Mouse (Mus musculus) lung, postnatal 0 days (tissue): Measurements from ENCODE around the gene Aff3. TPM values are rescaled to one million over a fixed set of nuclear protein-coding genes. Genes with fewer than 3 reads are reported as not detected.

Experiments
- ATAC-seq: fragments of 200-750 bp; cut with Nextera tagmentation; 2 replicates; pipeline ENCODE4 v1.8.0; 2017; ENCODE audit warnings: moderate library complexity
- DNase-seq: peaks from one replicate; pipeline ENCODE4 v3.0.0-alpha.2; 2016; ENCODE audit warnings: low spot score
- H3K27ac ChIP-seq: fragments of 300-500 bp; sonication (generic); 2 replicates; pipeline ENCODE4 v1.5.1; 2014; ENCODE audit warnings: antibody characterized with exemption, mild to moderate bottlenecking, low read length, mixed read lengths
- H3K27me3 ChIP-seq: fragments of 300-500 bp; sonication (generic); replicated peaks from 2 replicates; pipeline ENCODE4 v1.6.1; 2014; ENCODE audit warnings: low read length, mixed read lengths; ENCODE audit not compliant: insufficient read depth
- H3K36me3 ChIP-seq: fragments of 300-500 bp; sonication (generic); 2 replicates; pipeline ENCODE4 v1.6.1; 2014; ENCODE audit warnings: low read length, mixed read lengths; ENCODE audit not compliant: insufficient read depth
- H3K4me1 ChIP-seq: fragments of 300-500 bp; sonication (generic); 2 replicates; pipeline ENCODE4 v1.6.1; 2014; ENCODE audit warnings: antibody characterized with exemption, low read depth, low read length, mixed read lengths; ENCODE audit not compliant: insufficient read depth
- H3K4me2 ChIP-seq: fragments of 300-500 bp; sonication (generic); replicated peaks from 2 replicates; pipeline ENCODE4 v1.6.1; 2014; ENCODE audit warnings: low read depth, mild to moderate bottlenecking, low read length, moderate library complexity, mixed read lengths
- H3K4me3 ChIP-seq: fragments of 300-500 bp; sonication (generic); 2 replicates; pipeline ENCODE4 v1.5.1; 2014; ENCODE audit warnings: low read depth, low read length
- H3K9ac ChIP-seq: fragments of 300-500 bp; sonication (generic); replicated peaks from 2 replicates; pipeline ENCODE4 v1.6.1; 2014; ENCODE audit warnings: low read depth, mild to moderate bottlenecking
- H3K9me3 ChIP-seq: fragments of 300-500 bp; sonication (generic); 2 replicates; pipeline ENCODE4 v1.6.1; 2016; ENCODE audit warnings: low read length, mixed read lengths
- CTCF ChIP-seq: IDR thresholded peaks from 2 replicates; pipeline ENCODE4 v1.5.1; 2016; ENCODE audit warnings: antibody characterized with exemption, mild to moderate bottlenecking
- EP300 ChIP-seq: IDR thresholded peaks from 2 replicates; pipeline ENCODE4 v1.6.1; 2016; ENCODE audit warnings: antibody characterized with exemption, mild to moderate bottlenecking, control low read depth
- WGBS: fragments of 180-500 bp; shearing (Covaris S2); extraction: QIAGEN DNeasy Blood & Tissue Kit; methylation state at CpG from one replicate; pipeline ENCODE4 v1.1.7; 2014; 5-methylcytosine and 5-hydroxymethylcytosine counted together
- polyA plus RNA-seq: library from polyadenylated mRNA; unstranded; fragments of >200 nt; fragmentation: Nextera tagmentation; extraction: Ambion mirVana; gene quantifications from 2 replicates; pipeline ENCODE4 v1.2.1, GENCODE M21; 2015

Gene Aff3
- polyA plus RNA-seq, 1 experiment from 2014 or later = 5.9 TPM

DNA sequence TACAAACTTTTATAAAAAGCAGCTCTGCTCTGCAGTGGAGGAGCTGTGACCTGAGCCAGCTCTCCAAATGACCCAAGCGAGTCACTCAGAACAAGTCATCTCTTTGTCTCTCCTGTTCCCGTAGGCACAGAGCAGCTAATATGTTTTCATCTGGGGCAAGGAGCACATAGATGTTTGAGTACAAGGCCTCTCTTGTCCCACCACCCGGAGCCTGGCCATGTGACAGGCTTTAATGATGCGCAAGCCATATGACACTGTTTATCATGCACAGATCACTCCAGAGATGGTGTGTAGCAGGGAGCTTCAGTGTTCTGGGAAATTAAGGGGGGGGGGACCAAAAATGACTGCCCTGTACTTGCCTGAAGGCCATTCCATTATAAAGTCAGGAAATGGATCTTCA lies 262.9 kb downstream of the Aff3 start:
- no peak for ATAC-seq
- H3K4me1 ChIP-seq = no peaks in the 10 kb centered on the region
- TF ChIP-seq EP300 = no peak
- no peak for TF ChIP-seq CTCF
- H3K9me3 ChIP-seq = no peaks in the 10 kb centered on the region
- H3K27ac ChIP-seq = no peak overlapping the region
- no peaks in the 10 kb centered on the region for H3K36me3 ChIP-seq
- no peak overlapping the region for H3K9ac ChIP-seq
- no peak overlapping the region for H3K4me3 ChIP-seq
- DNase-seq = no peak
- H3K27me3 ChIP-seq = no peaks in the 10 kb centered on the region
- H3K4me2 ChIP-seq = no peak overlapping the region
- WGBS = 64% methylated on average over 4 of the region's 4 CpGs

GRCm38 (mm10) chr1:38399269-38399668 lies 265.5 kb downstream of the Aff3 start:
- peak; percentile 47 for DNase-seq

GRCm38 (mm10) chr1:38398566-38398965 lies 266.2 kb downstream of the Aff3 start:
- 74% methylated on average over 4 of the region's 5 CpGs for whole genome bisulfite sequencing
- Histone ChIP-seq H3K4me2 (no peak overlapping the region), H3K4me1 (no peaks in the 10 kb centered on the region; the same call in 1 of the 2 replicates), H3K36me3 (no peaks in the 10 kb centered on the region), H3K27me3 (no peaks in the 10 kb centered on the region), H3K4me3 (no peak overlapping the region), H3K9ac (no peak overlapping the region), H3K27ac (no peak overlapping the region), H3K9me3 (no peaks in the 10 kb centered on the region)
- no peak for ATAC-seq
- no peak for DNase-seq
- TF ChIP-seq CTCF = no peak
- no peak for TF ChIP-seq EP300

More at GRCm38 (mm10) chr1:38399269-38399668, 265.5 kb downstream of the Aff3 start:
- Histone ChIP-seq H3K36me3 (no peaks in the 10 kb centered on the region), H3K27me3 (no peaks in the 10 kb centered on the region), H3K4me2 (no peak overlapping the region), H3K27ac (no peak overlapping the region), H3K9me3 (no peaks in the 10 kb centered on the region), H3K4me1 (no peaks in the 10 kb centered on the region; the same call in 1 of the 2 replicates), H3K9ac (no peak overlapping the region), H3K4me3 (no peak overlapping the region)
- TF ChIP-seq EP300 (no peak), CTCF (no peak)
- 65% methylated on average over 10 of the region's 10 CpGs for WGBS
- ATAC-seq = peak; percentile 62

- no peak for ATAC-seq
- WGBS = 41% methylated on average over 11 of the region's 11 CpGs
- no peak overlapping the region for H3K9ac ChIP-seq
- no peak overlapping the region for H3K4me3 ChIP-seq
- no peaks in the 10 kb centered on the region for H3K9me3 ChIP-seq
- no peak for TF ChIP-seq EP300
- no peak for TF ChIP-seq CTCF
- no peaks in the 10 kb centered on the region; the same call in 1 of the 2 replicates for H3K4me1 ChIP-seq
- no peak overlapping the region for H3K4me2 ChIP-seq
- H3K27ac ChIP-seq = no peak overlapping the region
- no peaks in the 10 kb centered on the region for H3K36me3 ChIP-seq
- DNase-seq = no peak
- no peaks in the 10 kb centered on the region for H3K27me3 ChIP-seq
Measured at GRCm38 (mm10) chr1:38395194-38395681, 269.5 kb downstream of the Aff3 start.

DNA sequence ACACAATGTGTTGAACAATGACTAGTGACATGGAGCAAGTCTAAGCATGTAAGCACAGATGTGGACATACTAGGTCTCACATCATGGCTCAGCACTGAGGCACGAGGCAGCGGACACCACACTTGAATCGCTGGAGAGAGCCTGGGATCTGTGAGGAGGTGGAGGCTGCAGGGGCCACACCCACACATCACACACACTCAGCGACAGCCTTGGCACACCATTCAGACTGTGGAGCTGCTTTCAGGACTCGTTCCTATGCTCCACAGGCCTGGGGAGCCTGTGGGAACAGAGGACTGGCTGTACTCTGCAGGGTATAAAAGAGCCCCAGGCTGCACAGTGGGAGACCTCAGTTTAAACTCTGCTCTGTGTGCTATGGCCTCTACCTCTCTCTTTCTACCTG lies 270.3 kb downstream of the Aff3 start:
- Histone ChIP-seq H3K9ac (no peak overlapping the region), H3K27ac (no peak overlapping the region), H3K4me2 (no peak overlapping the region), H3K4me3 (no peak overlapping the region), H3K4me1 (no peaks in the 10 kb centered on the region; the same call in 1 of the 2 replicates), H3K27me3 (no peaks in the 10 kb centered on the region), H3K36me3 (no peaks in the 10 kb centered on the region), H3K9me3 (no peaks in the 10 kb centered on the region)
- DNase-seq (peak; percentile 35), ATAC-seq (peak; percentile 36)
- WGBS = 28% methylated on average over 5 of the region's 5 CpGs
- TF ChIP-seq CTCF (no peak), EP300 (no peak)

GRCm38 (mm10) chr1:38393516-38393915 lies 271.2 kb downstream of the Aff3 start:
- H3K9ac ChIP-seq = no peak overlapping the region
- H3K27ac ChIP-seq = no peak overlapping the region
- H3K27me3 ChIP-seq = no peaks in the 10 kb centered on the region
- whole genome bisulfite sequencing = 40% methylated on average over 6 of the region's 6 CpGs
- DNase-seq = no peak
- TF ChIP-seq CTCF (no peak), EP300 (no peak)
- H3K4me3 ChIP-seq = no peak overlapping the region
- H3K9me3 ChIP-seq = no peaks in the 10 kb centered on the region
- no peaks in the 10 kb centered on the region; the same call in 1 of the 2 replicates for H3K4me1 ChIP-seq
- H3K36me3 ChIP-seq = no peaks in the 10 kb centered on the region
- no peak overlapping the region for H3K4me2 ChIP-seq
- ATAC-seq = 0 out of 2 replicates have a peak, but pooled peaks have one; percentile 18
